Mouse (Mus musculus): ENCODE measurements around the gene Pak3. TPM values are rescaled to one million over a fixed set of nuclear protein-coding genes. Genes with fewer than 3 reads are reported as not detected.

The Pak3 gene
- polyA plus RNA-seq, 1 experiment from 2014 or later = 249 TPM

DNA sequence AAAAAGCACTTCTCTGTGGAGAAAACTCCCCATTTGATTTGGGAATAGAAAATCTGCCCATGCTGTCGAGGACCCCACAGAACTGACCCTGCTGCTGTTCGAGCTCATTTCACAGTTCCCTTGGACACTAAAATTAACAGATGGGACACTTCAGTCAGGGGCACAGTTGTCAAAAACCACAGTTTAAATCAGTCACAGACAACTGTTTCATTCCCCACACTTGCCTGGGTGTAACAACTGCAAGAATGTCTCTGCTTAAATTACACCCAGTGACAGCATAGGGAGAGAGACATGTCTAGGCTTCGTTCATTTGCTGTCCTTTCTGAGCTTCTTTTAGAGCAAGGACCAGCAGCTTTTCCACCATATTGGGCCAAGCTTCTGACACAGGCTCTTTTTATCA lies 328.2 kb downstream of the Pak3 start:
- ATAC-seq (ENCODE audit: low FRiP score) = no peak
- Histone ChIP-seq H3K4me2 (no peak overlapping the region), H3K4me3 (replicated peaks) (no peak overlapping the region), H3K27ac (replicated peaks) (no peak overlapping the region), H3K36me3 (no peaks in the 10 kb centered on the region), H3K9me3 (replicated peaks) (no peaks in the 10 kb centered on the region), H3K4me1 (no peaks in the 10 kb centered on the region), H3K27me3 (replicated peaks) (0 out of 2 replicates have a peak, but pooled peaks cover 2% of the 10 kb centered on the region), H3K9ac (replicated peaks) (no peak overlapping the region)
- WGBS = 76% methylated on average over 3 of the region's 3 CpGs

Small RNA genes lying within 50 kb of the gene (microRNA-seq; reads per million reads assigned to microRNA genes)
- gene Gm47298 = not detected

Other genes starting within 250 kb of the Pak3 start
- 2.0 and 2.9 TPM in 2 replicates for gene Chrdl1, start 124.3 kb upstream of the Pak3 start, polyA plus RNA-seq (2015; fragmentation: Nextera tagmentation; extraction: Ambion mirVana)